Mouse (Mus musculus) forebrain, embryonic 16.5 days (tissue): ENCODE data around the gene Ms4a1. TPM values are rescaled to one million over a fixed set of nuclear protein-coding genes. Genes with fewer than 3 reads are reported as not detected.
"Not testable (repeated sequence)": the region's sequence is repeated elsewhere in the genome, so short reads cannot be mapped to it uniquely, and the experiment has no call there.

Experiments used
- ATAC-seq: fragments of 200-750 bp; cut with Nextera tagmentation; 2 replicates; pipeline ENCODE4 v1.8.0; 2017; ENCODE audit warnings: mild to moderate bottlenecking, moderate library complexity
- H3K27ac ChIP-seq: fragments of 300-500 bp; sonication (generic); 2 replicates; pipeline ENCODE4 v1.5.1; 2014; ENCODE audit warnings: low read length, control low read depth
- H3K27me3 ChIP-seq: fragments of 300-500 bp; sonication (generic); replicated peaks from 2 replicates; pipeline ENCODE4 v1.6.1; 2014; ENCODE audit warnings: low read length; ENCODE audit not compliant: control insufficient read depth, insufficient read depth
- H3K36me3 ChIP-seq: fragments of 300-500 bp; sonication (generic); 2 replicates; pipeline ENCODE4 v1.6.1; 2014; ENCODE audit not compliant: control insufficient read depth, insufficient read depth
- H3K4me1 ChIP-seq: fragments of 300-500 bp; sonication (generic); replicated peaks from 2 replicates; pipeline ENCODE4 v1.6.1; 2014; ENCODE audit warnings: low read length; ENCODE audit not compliant: control insufficient read depth, insufficient read depth
- H3K4me2 ChIP-seq: fragments of 300-500 bp; sonication (generic); 2 replicates; pipeline ENCODE4 v1.6.1; 2014; ENCODE audit warnings: mild to moderate bottlenecking, low read length, control low read depth
- H3K4me3 ChIP-seq: fragments of 300-500 bp; sonication (generic); replicated peaks from 2 replicates; pipeline ENCODE4 v1.5.1; 2014; ENCODE audit warnings: mild to moderate bottlenecking, low read length, control low read depth
- H3K9ac ChIP-seq: fragments of 300-500 bp; sonication (generic); replicated peaks from 2 replicates; pipeline ENCODE4 v1.6.1; 2014; ENCODE audit warnings: low read depth, low read length, control low read depth
- H3K9me3 ChIP-seq: fragments of 300-500 bp; sonication (generic); 2 replicates; pipeline ENCODE4 v1.6.1; 2016; ENCODE audit warnings: low read length; ENCODE audit not compliant: control insufficient read depth
- WGBS: fragments of 180-500 bp; shearing (Covaris S2); extraction: QIAGEN DNeasy Blood & Tissue Kit; methylation state at CpG from one replicate; pipeline ENCODE4 v1.1.7; 2014; 5-methylcytosine and 5-hydroxymethylcytosine counted together
- polyA plus RNA-seq: library from polyadenylated mRNA; unstranded; fragments of >200 nt; fragmentation: Nextera tagmentation; extraction: Ambion mirVana; gene quantifications from 2 replicates; pipeline ENCODE4 v1.2.1, GENCODE M21; 2015

Ms4a1 gene
- polyA plus RNA-seq, 1 experiment from 2014 or later = not detected

GRCm38 (mm10) chr19:11276431-11276830 lies 10.4 kb upstream of the Ms4a1 start:
- Histone ChIP-seq H3K9me3 (no peaks in the 10 kb centered on the region), H3K4me1 (no peaks in the 10 kb centered on the region), H3K4me3 (no peak overlapping the region), H3K4me2 (no peak overlapping the region), H3K36me3 (no peaks in the 10 kb centered on the region), H3K27me3 (no peaks in the 10 kb centered on the region), H3K9ac (no peak overlapping the region), H3K27ac (no peak overlapping the region)
- no peak for ATAC-seq
- 65% methylated on average over 5 of the region's 5 CpGs for whole genome bisulfite sequencing

DNA sequence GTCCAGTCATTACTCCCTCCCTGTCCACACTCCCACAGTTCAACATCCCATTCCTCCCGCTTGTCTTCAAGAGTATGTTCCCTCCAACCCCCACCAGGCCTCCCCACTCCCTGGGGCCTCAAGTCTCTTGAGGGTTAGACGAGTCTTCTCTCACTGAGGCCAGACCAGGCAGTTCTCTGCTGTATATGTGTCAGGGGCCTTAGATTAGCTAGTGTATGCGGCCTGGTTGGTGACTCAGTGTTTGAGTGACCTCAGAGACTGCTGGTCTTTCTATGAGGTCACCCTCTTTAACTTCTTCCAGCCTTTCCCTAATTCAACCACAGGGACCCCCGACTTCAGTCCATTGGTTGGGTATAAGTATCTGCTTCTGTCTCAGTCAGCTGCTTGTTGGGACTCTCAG lies 915 bp upstream of the Ms4a1 start:
- no peaks in the 10 kb centered on the region for H3K9me3 ChIP-seq
- no peaks in the 10 kb centered on the region for H3K27me3 ChIP-seq
- 86% methylated on average over 4 of the region's 4 CpGs for WGBS
- H3K9ac ChIP-seq = no peak overlapping the region
- H3K27ac ChIP-seq = no peak overlapping the region
- no peaks in the 10 kb centered on the region for H3K4me1 ChIP-seq
- H3K4me2 ChIP-seq = no peak overlapping the region
- no peak overlapping the region for H3K4me3 ChIP-seq
- H3K36me3 ChIP-seq = no peaks in the 10 kb centered on the region
- no peak for ATAC-seq

DNA sequence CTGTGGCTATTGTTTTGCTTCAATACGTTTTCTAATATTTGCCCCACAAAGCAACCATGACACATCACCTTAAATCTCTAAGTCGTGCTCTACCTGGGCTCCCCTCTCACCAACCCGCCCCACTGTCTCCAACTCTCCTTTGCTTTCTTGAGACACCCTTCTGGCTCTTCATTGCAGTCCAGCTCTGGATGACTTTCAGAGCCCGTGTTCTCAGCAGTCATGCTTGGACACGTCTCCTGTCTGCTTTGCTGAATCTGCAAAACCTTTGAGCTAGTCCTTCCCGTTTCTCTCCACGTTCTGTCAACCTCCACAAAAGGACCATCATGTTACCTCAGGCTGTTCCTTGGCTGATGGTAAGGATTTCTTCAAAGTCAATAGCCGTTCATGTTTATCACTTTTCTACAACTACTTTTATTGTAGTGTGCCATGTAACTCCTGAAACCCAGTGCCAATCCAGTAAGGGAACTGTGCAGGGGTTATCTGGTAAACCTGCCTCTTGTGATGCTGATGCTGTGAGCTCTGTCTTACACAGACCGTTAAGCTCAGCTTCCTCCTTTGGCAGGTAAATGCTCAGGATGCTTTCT lies 1.3 kb downstream of the Ms4a1 start:
- Histone ChIP-seq H3K36me3 (no peaks in the 10 kb centered on the region), H3K27ac (no peak overlapping the region), H3K9me3 (no peaks in the 10 kb centered on the region), H3K4me3 (no peak overlapping the region), H3K9ac (no peak overlapping the region), H3K27me3 (no peaks in the 10 kb centered on the region), H3K4me1 (no peaks in the 10 kb centered on the region), H3K4me2 (no peak overlapping the region)
- ATAC-seq = no peak
- 86% methylated on average over 9 of the region's 9 CpGs for WGBS

DNA sequence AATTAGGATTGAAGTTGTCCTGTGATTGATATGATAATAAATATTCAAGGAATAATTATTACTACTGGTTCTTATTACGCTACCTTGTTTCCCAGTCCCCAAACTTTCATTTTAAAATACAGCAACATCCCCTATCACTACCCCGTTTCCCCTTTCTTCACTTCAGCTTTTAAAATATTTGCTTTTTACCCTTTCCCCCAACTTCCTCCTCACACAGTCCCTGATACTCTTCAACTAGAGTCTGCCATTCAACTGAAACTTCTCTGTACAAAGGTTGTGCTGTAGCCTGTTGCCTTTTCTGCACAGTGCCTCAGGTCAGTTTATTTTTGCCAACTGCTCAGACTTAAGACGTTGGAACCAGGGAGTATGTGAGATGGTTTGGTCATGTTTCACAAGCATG lies 2.5 kb downstream of the Ms4a1 start:
- no peak overlapping the region for H3K4me2 ChIP-seq
- no peaks in the 10 kb centered on the region for H3K27me3 ChIP-seq
- no peak overlapping the region for H3K9ac ChIP-seq
- H3K27ac ChIP-seq = no peak overlapping the region
- no peaks in the 10 kb centered on the region for H3K4me1 ChIP-seq
- H3K4me3 ChIP-seq = no peak overlapping the region
- no peaks in the 10 kb centered on the region for H3K9me3 ChIP-seq
- no peaks in the 10 kb centered on the region for H3K36me3 ChIP-seq
- no peak for ATAC-seq
- WGBS = 89% methylated on average over 3 of the region's 3 CpGs

GRCm38 (mm10) chr19:11262932-11263331 lies 3.1 kb downstream of the Ms4a1 start:
- not testable (repeated sequence) for ATAC-seq
- 80% methylated on average over 4 of the region's 4 CpGs for WGBS

GRCm38 (mm10) chr19:11261522-11261921 lies 4.5 kb downstream of the Ms4a1 start:
- Histone ChIP-seq H3K4me2 (no peak overlapping the region), H3K9ac (no peak overlapping the region), H3K27me3 (no peaks in the 10 kb centered on the region), H3K4me3 (no peak overlapping the region), H3K4me1 (no peaks in the 10 kb centered on the region), H3K36me3 (no peaks in the 10 kb centered on the region), H3K27ac (no peak overlapping the region), H3K9me3 (no peaks in the 10 kb centered on the region)
- 100% methylated on average over 2 of the region's 2 CpGs for whole genome bisulfite sequencing
- ATAC-seq = no peak

More at GRCm38 (mm10) chr19:11262932-11263331, 3.1 kb downstream of the Ms4a1 start:
- not testable (repeated sequence) for H3K9ac ChIP-seq, H3K4me2 ChIP-seq, H3K4me3 ChIP-seq, H3K36me3 ChIP-seq, H3K9me3 ChIP-seq, H3K27ac ChIP-seq, H3K4me1 ChIP-seq, H3K27me3 ChIP-seq

DNA sequence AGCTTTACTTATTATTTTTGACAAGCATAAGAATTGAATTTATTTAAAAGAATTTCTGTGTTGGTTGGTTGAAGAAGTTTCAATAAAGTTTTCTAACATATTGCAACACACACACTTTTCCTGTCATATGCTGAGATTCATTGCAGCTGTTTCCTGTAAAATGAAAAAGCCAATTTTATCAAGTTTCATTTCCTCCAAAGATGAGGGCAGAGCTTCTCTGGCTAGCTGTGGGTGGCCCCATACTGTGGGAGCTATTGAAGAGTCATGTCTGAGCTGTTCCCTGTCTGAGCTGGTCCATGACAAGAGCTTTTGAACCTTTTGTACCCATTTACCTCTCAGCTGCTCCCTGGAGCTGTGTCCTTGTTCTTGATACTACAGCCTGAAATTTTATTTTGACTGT lies 21.8 kb downstream of the Ms4a1 start:
- H3K4me1 ChIP-seq = no peaks in the 10 kb centered on the region
- no peaks in the 10 kb centered on the region for H3K9me3 ChIP-seq
- ATAC-seq = no peak
- no peak overlapping the region for H3K9ac ChIP-seq
- no peak overlapping the region for H3K4me2 ChIP-seq
- H3K27ac ChIP-seq = no peak overlapping the region
- no peaks in the 10 kb centered on the region for H3K27me3 ChIP-seq
- no peaks in the 10 kb centered on the region for H3K36me3 ChIP-seq
- no peak overlapping the region for H3K4me3 ChIP-seq

GRCm38 (mm10) chr19:11242560-11242959 lies 23.5 kb downstream of the Ms4a1 start:
- H3K4me3 ChIP-seq = no peak overlapping the region
- no peak overlapping the region for H3K4me2 ChIP-seq
- 43% methylated on average over 5 of the region's 5 CpGs for WGBS
- no peak overlapping the region for H3K9ac ChIP-seq
- H3K36me3 ChIP-seq = no peaks in the 10 kb centered on the region
- H3K27ac ChIP-seq = no peak overlapping the region
- ATAC-seq = no peak
- H3K27me3 ChIP-seq = no peaks in the 10 kb centered on the region
- no peaks in the 10 kb centered on the region for H3K9me3 ChIP-seq
- no peaks in the 10 kb centered on the region for H3K4me1 ChIP-seq

DNA sequence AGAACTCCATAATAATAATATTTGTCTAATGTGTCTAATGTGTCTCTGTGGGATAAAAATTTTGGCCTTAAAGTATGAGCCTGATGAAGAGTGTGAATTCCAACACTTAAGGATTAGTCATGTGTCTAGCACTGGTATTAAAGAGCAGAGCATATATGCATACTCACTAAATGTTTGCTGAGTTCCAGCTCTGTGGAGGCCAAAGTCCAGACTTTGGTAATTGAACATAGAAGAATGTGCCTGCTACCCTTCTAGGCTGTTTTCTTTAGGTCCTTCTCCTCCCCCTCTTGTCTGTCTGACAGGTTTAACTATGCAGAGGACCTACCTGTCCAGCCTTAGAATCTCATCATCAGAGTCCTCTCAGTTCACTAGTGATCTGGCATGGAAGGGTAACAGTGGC lies 30.2 kb downstream of the Ms4a1 start:
- no peaks in the 10 kb centered on the region for H3K27me3 ChIP-seq
- H3K9ac ChIP-seq = no peak overlapping the region
- no peak overlapping the region for H3K27ac ChIP-seq
- no peak for ATAC-seq
- H3K36me3 ChIP-seq = no peaks in the 10 kb centered on the region
- H3K9me3 ChIP-seq = no peaks in the 10 kb centered on the region
- H3K4me2 ChIP-seq = no peak overlapping the region
- H3K4me3 ChIP-seq = no peak overlapping the region
- H3K4me1 ChIP-seq = no peaks in the 10 kb centered on the region
